Mouse (Mus musculus) heart, adult 2 months (tissue): ENCODE data around the gene Shroom3. TPM values are rescaled to one million over a fixed set of nuclear protein-coding genes. Genes with fewer than 3 reads are reported as not detected.

Experiments used
- DNase-seq, 2 experiments: peaks; one replicate each; pipeline ENCODE4 v3.0.0; 2021
- H3K27ac ChIP-seq: fragments of 200-600 bp; 2 replicates; pipeline ENCODE4 v1.8.1; 2022
- H3K27me3 ChIP-seq: fragments of 200-500 bp; 2 replicates; pipeline ENCODE4 v1.6.1; 2012; ENCODE audit warnings: mild to moderate bottlenecking, low read length, inconsistent platforms, mixed read lengths; ENCODE audit not compliant: control insufficient read depth, insufficient read depth
- H3K36me3 ChIP-seq: fragments of 200-500 bp; 2 replicates; pipeline ENCODE4 v1.6.1; 2012; ENCODE audit warnings: low read length, inconsistent platforms; ENCODE audit not compliant: control insufficient read depth, insufficient read depth
- H3K4me1 ChIP-seq: fragments of 200-500 bp; 2 replicates; pipeline ENCODE4 v1.6.1; 2011; ENCODE audit warnings: low read length; ENCODE audit not compliant: control insufficient read depth, insufficient read depth
- H3K4me3 ChIP-seq: fragments of 200-600 bp; 2 replicates; pipeline ENCODE4 v1.8.1; 2022
- H3K79me2 ChIP-seq: fragments of 200-500 bp; replicated peaks from 2 replicates; pipeline ENCODE4 v1.6.1; 2012; ENCODE audit warnings: mild to moderate bottlenecking, inconsistent platforms, low read length, moderate library complexity, mixed read lengths; ENCODE audit not compliant: control insufficient read depth, insufficient read depth
- H3K9ac ChIP-seq: fragments of 200-500 bp; 2 replicates; pipeline ENCODE4 v1.6.1; 2012; ENCODE audit warnings: low read depth, mild to moderate bottlenecking, control low read depth, inconsistent platforms, low read length, mixed read lengths
- CTCF ChIP-seq: fragments of 200-600 bp; IDR thresholded peaks from 2 replicates; pipeline ENCODE4 v1.8.1; 2022; ENCODE audit warnings: antibody characterized with exemption, mild to moderate bottlenecking, moderate library complexity
- EP300 ChIP-seq: fragments of 200-500 bp; IDR thresholded peaks from 2 replicates; pipeline ENCODE4 v1.6.1; 2011; ENCODE audit warnings: low read depth, low read length, control low read depth; ENCODE audit not compliant: insufficient read depth
- POLR2A ChIP-seq: fragments of 200-500 bp; IDR thresholded peaks from 2 replicates; pipeline ENCODE4 v1.6.1; 2011; ENCODE audit warnings: mild to moderate bottlenecking, low read depth, low read length, control low read depth; ENCODE audit not compliant: insufficient read depth
- WGBS: fragments of 180-500 bp; shearing (Covaris S2); methylation state at CpG from one replicate; pipeline ENCODE4 v1.1.7; 2018; 5-methylcytosine and 5-hydroxymethylcytosine counted together
- intact Hi-C: fragments of 180-260 bp; cut with DNase I; formaldehyde crosslinking; loops from one replicate; pipeline ENCODE4 v1.15.1; 2025
- polyA plus RNA-seq: library from polyadenylated mRNA; depleted of rRNA; stranded (reverse); fragments of >200 nt; gene quantifications from 2 replicates; pipeline ENCODE4 v1.2.3, GENCODE M21; 2012
- total RNA-seq, 2 experiments: library from RNA; stranded (reverse); gene quantifications; 2 replicates each; pipeline ENCODE4 v1.2.3; 2021

Gene Shroom3
- total and polyA plus RNA-seq, 3 experiments: 32.8 to 38.5 (median 32.8) TPM

- Histone ChIP-seq H3K27me3 (no peaks in the 10 kb centered on the region), H3K9ac (no peak overlapping the region), H3K79me2 (no peaks in the 10 kb centered on the region), H3K4me3 (no peak overlapping the region), H3K27ac (no peak overlapping the region), H3K36me3 (no peaks in the 10 kb centered on the region), H3K4me1 (no peaks in the 10 kb centered on the region)
- 47% methylated on average over 2 of the region's 2 CpGs for WGBS
- no peak for DNase-seq
- intact Hi-C loops: no loop called here
- TF ChIP-seq POLR2A (no peak), CTCF (no peak), EP300 (no peak)
Measured at GRCm38 (mm10) chr5:92664321-92664720, 18.9 kb upstream of the Shroom3 start.

- TF ChIP-seq CTCF: no peak
- no peak overlapping the region for H3K4me3 ChIP-seq
- no peaks in the 10 kb centered on the region for H3K27me3 ChIP-seq
- no peak overlapping the region for H3K9ac ChIP-seq
- H3K36me3 ChIP-seq: no peaks in the 10 kb centered on the region
- 71% methylated on average over 5 of the region's 5 CpGs for WGBS
- no peaks in the 10 kb centered on the region for H3K4me1 ChIP-seq
- H3K79me2 ChIP-seq: no peaks in the 10 kb centered on the region
- no peak overlapping the region for H3K27ac ChIP-seq
- intact Hi-C loops: no loop called here
- no peak for DNase-seq
Measured at GRCm38 (mm10) chr5:92666860-92667259, 16.4 kb upstream of the Shroom3 start.

- no peak within 1 kb of the TSS; the same call in 1 of the 2 replicates for H3K9ac ChIP-seq
- no peaks in the 10 kb centered on the region for H3K36me3 ChIP-seq
- peak; percentile 47 to 55 for DNase-seq
- 14% methylated on average over 51 of the region's 55 CpGs for WGBS
- peak within 1 kb of the TSS; percentile 20; the same call in 1 of the 2 replicates for H3K4me3 ChIP-seq
- no peaks in the 10 kb centered on the region for H3K79me2 ChIP-seq
- H3K27me3 ChIP-seq: no peaks in the 10 kb centered on the region
- TF ChIP-seq POLR2A: no peak
- no peak for TF ChIP-seq CTCF
- no peak for TF ChIP-seq EP300
- no peak within 1 kb of the TSS for H3K27ac ChIP-seq
- H3K4me1 ChIP-seq: no peaks in the 10 kb centered on the region
- intact Hi-C loops: loop anchor here (10.0 kb wide), 1 partner anchor 490 kb away; no protein-coding TSS in a partner anchor
Measured at GRCm38 (mm10) chr5:92674859-92675573, 8.2 kb upstream of the Shroom3 start, which contains the start of gene Ccdc158. Ccdc158 (minus strand) TSS chr5:92675271.

- no peak for TF ChIP-seq CTCF
- TF ChIP-seq POLR2A: no peak
- Histone ChIP-seq H3K4me3 (peak overlapping the region; percentile 20; the same call in 1 of the 2 replicates), H3K36me3 (no peaks in the 10 kb centered on the region), H3K27me3 (no peaks in the 10 kb centered on the region), H3K79me2 (no peaks in the 10 kb centered on the region), H3K27ac (no peak overlapping the region), H3K4me1 (no peaks in the 10 kb centered on the region), H3K9ac (no peak overlapping the region; the same call in 1 of the 2 replicates)
- no peak for DNase-seq
- WGBS: 9% methylated on average over 9 of the region's 9 CpGs
- intact Hi-C loops: loop anchor here (10.0 kb wide), 1 partner anchor 489 kb away; no protein-coding TSS in a partner anchor
Measured at GRCm38 (mm10) chr5:92675574-92675920, 7.7 kb upstream of the Shroom3 start.

- no peak for DNase-seq
- TF ChIP-seq CTCF (peak; percentile 82), POLR2A (no peak)
- H3K27me3 ChIP-seq: no peaks in the 10 kb centered on the region
Measured at GRCm38 (mm10) chr5:92679441-92679840, 3.8 kb upstream of the Shroom3 start.

GRCm38 (mm10) chr5:92681861-92682260, 1.4 kb upstream of the Shroom3 start:
- Histone ChIP-seq H3K27ac (no peak overlapping the region), H3K9ac (no peak overlapping the region), H3K4me1 (no peaks in the 10 kb centered on the region), H3K79me2 (no peaks in the 10 kb centered on the region), H3K4me3 (no peak overlapping the region), H3K27me3 (no peaks in the 10 kb centered on the region), H3K36me3 (no peaks in the 10 kb centered on the region)
- 97% methylated on average over 10 of the region's 10 CpGs for WGBS
- intact Hi-C loops: loop anchor here (5.0 kb wide), 1 partner anchor 270 kb away; no protein-coding TSS in a partner anchor
- DNase-seq: no peak
- no peak for TF ChIP-seq EP300
- TF ChIP-seq CTCF: no peak
- no peak for TF ChIP-seq POLR2A

More at GRCm38 (mm10) chr5:92679441-92679840, 3.8 kb upstream of the Shroom3 start:
- 21% methylated on average over 4 of the region's 4 CpGs for WGBS
- no peak overlapping the region for H3K9ac ChIP-seq
- no peaks in the 10 kb centered on the region for H3K79me2 ChIP-seq
- H3K4me1 ChIP-seq: no peaks in the 10 kb centered on the region
- intact Hi-C loops: loop anchor here (2.0 to 10.0 kb wide), 2 partner anchors 47 to 485 kb away; no protein-coding TSS in a partner anchor
- H3K27ac ChIP-seq: no peak overlapping the region
- no peak overlapping the region for H3K4me3 ChIP-seq
- H3K36me3 ChIP-seq: no peaks in the 10 kb centered on the region
